Mouse (Mus musculus): ENCODE measurements around the gene Wnk2. TPM values are rescaled to one million over a fixed set of nuclear protein-coding genes. Genes with fewer than 3 reads are reported as not detected.

The Wnk2 gene
- total and polyA plus RNA-seq, 3 experiments = 30.9 to 79.4 (median 66.7) TPM

DNA sequence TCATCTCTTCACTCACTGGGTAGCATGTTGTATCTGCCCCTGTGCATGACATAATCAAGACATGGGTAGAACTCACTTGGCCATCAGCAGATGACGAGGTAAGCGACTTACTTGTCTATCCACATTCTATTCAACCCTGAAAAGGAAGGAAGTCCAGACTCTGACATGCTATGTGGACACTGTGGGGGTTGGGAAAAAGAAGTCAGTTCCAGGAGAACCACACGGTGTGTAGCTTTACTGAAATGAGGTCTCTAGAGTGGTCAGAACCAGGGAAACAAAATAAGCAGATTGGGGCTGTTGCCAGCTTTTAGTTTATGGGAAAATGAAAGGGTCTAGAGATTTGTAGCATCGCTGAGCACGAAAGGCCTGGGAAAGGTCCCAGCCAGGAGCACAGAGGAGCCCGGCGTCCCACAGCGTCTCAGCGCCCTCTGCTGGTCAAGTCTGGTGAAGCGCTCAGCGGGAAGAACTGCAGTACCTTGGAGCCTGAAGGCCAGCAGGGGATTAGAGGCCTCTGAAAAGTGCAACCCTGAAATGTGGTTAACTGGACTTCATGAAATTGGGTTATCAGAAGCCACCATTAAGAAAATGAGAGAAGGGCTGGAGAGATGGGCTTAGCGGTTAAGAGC lies 25.3 kb upstream of the Wnk2 start:
- peak; percentile 86 to 93 for DNase-seq
- H3K9ac ChIP-seq (ENCODE audit: low read depth, low read length) = no peak overlapping the region
- no peak overlapping the region for H3K4me3 ChIP-seq
- H3K4me1 ChIP-seq (ENCODE audit: control insufficient read depth, insufficient read depth, low read length) = no peaks in the 10 kb centered on the region
- peak; percentile 47; the same call in 1 of the 2 replicates for TF ChIP-seq EP300 (IDR thresholded peaks at IDR 0.05; ENCODE audit: insufficient read depth, low read depth, low read length)
- no peak for TF ChIP-seq POLR2A (IDR thresholded peaks at IDR 0.05; ENCODE audit: insufficient read depth, low read depth, low read length)
- peak; percentile 94; the same call in 1 of the 2 replicates for TF ChIP-seq CTCF (IDR thresholded peaks at IDR 0.05)
- no peaks in the 10 kb centered on the region for H3K79me2 ChIP-seq (replicated peaks; ENCODE audit: control insufficient read depth, insufficient read depth, low read length)
- H3K27me3 ChIP-seq (ENCODE audit: control insufficient read depth, insufficient read depth, low read length) = no peaks in the 10 kb centered on the region
- no peak overlapping the region for H3K27ac ChIP-seq
- no peaks in the 10 kb centered on the region for H3K36me3 ChIP-seq (ENCODE audit: control insufficient read depth, insufficient read depth, low read length)
- intact Hi-C loops (cut with DNase I) = loop anchor here (1.0 to 10.0 kb wide), 3 partner anchors 32 to 298 kb away; partner anchors contain the start of gene Phf2
- WGBS = 5% methylated on average over 12 of the region's 12 CpGs

DNA sequence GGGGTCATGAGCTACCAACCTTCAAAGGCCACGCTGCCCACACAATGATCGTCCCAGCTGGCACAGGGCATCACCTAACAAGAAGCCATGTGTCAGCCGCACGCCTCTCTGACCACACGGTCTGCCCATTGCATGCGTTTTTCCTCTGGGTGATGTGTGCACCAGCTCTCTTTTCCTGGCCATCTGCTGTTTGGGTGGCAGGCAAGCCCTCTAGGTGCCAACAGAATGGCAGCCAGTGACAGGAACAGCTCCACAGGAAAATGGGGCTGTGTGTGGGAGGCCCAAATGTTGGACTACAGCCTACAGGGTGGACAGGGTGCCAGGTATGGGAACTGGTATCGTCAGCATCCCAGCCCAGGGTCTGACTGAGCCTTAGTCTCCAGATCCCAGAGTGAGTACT lies 24.5 kb upstream of the Wnk2 start:
- no peak for DNase-seq
- Histone ChIP-seq H3K36me3 (ENCODE audit: control insufficient read depth, insufficient read depth, low read length) (no peaks in the 10 kb centered on the region), H3K9ac (ENCODE audit: low read depth, low read length) (no peak overlapping the region), H3K79me2 (replicated peaks; ENCODE audit: control insufficient read depth, insufficient read depth, low read length) (no peaks in the 10 kb centered on the region), H3K27me3 (ENCODE audit: control insufficient read depth, insufficient read depth, low read length) (no peaks in the 10 kb centered on the region), H3K4me3 (no peak overlapping the region), H3K27ac (no peak overlapping the region), H3K4me1 (ENCODE audit: control insufficient read depth, insufficient read depth, low read length) (no peaks in the 10 kb centered on the region)
- no peak for TF ChIP-seq CTCF (IDR thresholded peaks at IDR 0.05)
- TF ChIP-seq EP300 (IDR thresholded peaks at IDR 0.05; ENCODE audit: insufficient read depth, low read depth, low read length) = no peak
- TF ChIP-seq POLR2A (IDR thresholded peaks at IDR 0.05; ENCODE audit: insufficient read depth, low read depth, low read length) = no peak
- WGBS = 89% methylated on average over 7 of the region's 7 CpGs
- intact Hi-C loops (cut with DNase I) = loop anchor here (2.0 to 10.0 kb wide), 2 partner anchors 114 to 298 kb away; partner anchors contain the start of gene Phf2

DNA sequence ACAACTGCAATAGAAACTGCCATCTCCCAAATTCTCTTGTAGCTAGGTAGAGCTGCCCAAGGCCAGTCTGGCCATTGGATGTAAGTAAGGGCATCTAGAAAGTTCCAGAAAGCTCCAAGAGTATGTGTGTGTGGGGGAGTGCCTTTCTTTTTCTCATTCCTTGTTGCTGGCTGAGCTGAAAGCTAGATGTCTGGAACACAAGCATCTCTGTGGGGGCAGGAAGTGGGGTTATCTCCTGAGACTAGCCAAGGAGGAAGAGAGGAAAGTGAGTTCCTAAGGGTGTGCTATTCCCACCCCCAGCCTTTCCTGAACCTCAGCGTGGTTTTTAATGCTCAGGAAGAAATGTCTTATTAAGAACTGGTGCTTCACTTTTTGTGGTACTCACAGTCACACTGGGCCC lies 23.9 kb upstream of the Wnk2 start:
- WGBS = 28% methylated on average over 1 of the region's 1 CpGs

GRCm38 (mm10) chr13:49170623-49171022 lies 22.8 kb upstream of the Wnk2 start:
- no peak overlapping the region for H3K9ac ChIP-seq (ENCODE audit: low read depth, low read length)
- no peak overlapping the region for H3K27ac ChIP-seq
- intact Hi-C loops (cut with DNase I) = loop anchor here (2.0 to 10.0 kb wide), 2 partner anchors 296 to 516 kb away; partner anchors contain the start of gene Phf2
- H3K27me3 ChIP-seq (ENCODE audit: control insufficient read depth, insufficient read depth, low read length) = no peaks in the 10 kb centered on the region
- no peaks in the 10 kb centered on the region for H3K4me1 ChIP-seq (ENCODE audit: control insufficient read depth, insufficient read depth, low read length)
- WGBS = 92% methylated on average over 11 of the region's 11 CpGs
- no peak for DNase-seq
- TF ChIP-seq CTCF (IDR thresholded peaks at IDR 0.05) (no peak), POLR2A (IDR thresholded peaks at IDR 0.05; ENCODE audit: insufficient read depth, low read depth, low read length) (no peak), EP300 (IDR thresholded peaks at IDR 0.05; ENCODE audit: insufficient read depth, low read depth, low read length) (no peak)
- H3K4me3 ChIP-seq = no peak overlapping the region
- no peaks in the 10 kb centered on the region for H3K36me3 ChIP-seq (ENCODE audit: control insufficient read depth, insufficient read depth, low read length)
- no peaks in the 10 kb centered on the region for H3K79me2 ChIP-seq (replicated peaks; ENCODE audit: control insufficient read depth, insufficient read depth, low read length)

More for the DNA sequence above, 23.9 kb upstream of the Wnk2 start:
- no peaks in the 10 kb centered on the region for H3K27me3 ChIP-seq (ENCODE audit: control insufficient read depth, insufficient read depth, low read length)
- intact Hi-C loops (cut with DNase I) = loop anchor here (2.0 to 10.0 kb wide), 3 partner anchors 113 to 517 kb away; partner anchors contain the start of gene Phf2
- no peak for TF ChIP-seq EP300 (IDR thresholded peaks at IDR 0.05; ENCODE audit: insufficient read depth, low read depth, low read length)
- TF ChIP-seq POLR2A (IDR thresholded peaks at IDR 0.05; ENCODE audit: insufficient read depth, low read depth, low read length) = no peak
- TF ChIP-seq CTCF (IDR thresholded peaks at IDR 0.05) = no peak
- no peak overlapping the region for H3K27ac ChIP-seq
- no peak overlapping the region for H3K9ac ChIP-seq (ENCODE audit: low read depth, low read length)
- no peak for DNase-seq
- H3K36me3 ChIP-seq (ENCODE audit: control insufficient read depth, insufficient read depth, low read length) = no peaks in the 10 kb centered on the region
- no peaks in the 10 kb centered on the region for H3K79me2 ChIP-seq (replicated peaks; ENCODE audit: control insufficient read depth, insufficient read depth, low read length)
- H3K4me1 ChIP-seq (ENCODE audit: control insufficient read depth, insufficient read depth, low read length) = no peaks in the 10 kb centered on the region
- H3K4me3 ChIP-seq = no peak overlapping the region

- no peak overlapping the region for H3K27ac ChIP-seq
- TF ChIP-seq EP300 (IDR thresholded peaks at IDR 0.05; ENCODE audit: insufficient read depth, low read depth, low read length) = 0 out of 2 replicates have a peak, but pooled peaks have one; percentile 62
- no peak for TF ChIP-seq POLR2A (IDR thresholded peaks at IDR 0.05; ENCODE audit: insufficient read depth, low read depth, low read length)
- peak; percentile 92 for TF ChIP-seq CTCF (IDR thresholded peaks at IDR 0.05)
- intact Hi-C loops (cut with DNase I) = loop anchor here (2.0 to 10.0 kb wide), 2 partner anchors 295 to 515 kb away; partner anchors contain the start of gene Phf2
- H3K36me3 ChIP-seq (ENCODE audit: control insufficient read depth, insufficient read depth, low read length) = no peaks in the 10 kb centered on the region
- WGBS = 27% methylated on average over 17 of the region's 17 CpGs
- peak; percentile 83 to 91 for DNase-seq
- H3K4me1 ChIP-seq (ENCODE audit: control insufficient read depth, insufficient read depth, low read length) = no peaks in the 10 kb centered on the region
- no peaks in the 10 kb centered on the region for H3K27me3 ChIP-seq (ENCODE audit: control insufficient read depth, insufficient read depth, low read length)
- no peaks in the 10 kb centered on the region for H3K79me2 ChIP-seq (replicated peaks; ENCODE audit: control insufficient read depth, insufficient read depth, low read length)
- no peak overlapping the region for H3K9ac ChIP-seq (ENCODE audit: low read depth, low read length)
- H3K4me3 ChIP-seq = no peak overlapping the region
Measured at GRCm38 (mm10) chr13:49169448-49170207, 21.8 kb upstream of the Wnk2 start.
